Mouse (Mus musculus) lung, embryonic 16.5 days (tissue): ENCODE measurements around the gene Ptpra. TPM values are rescaled to one million over a fixed set of nuclear protein-coding genes. Genes with fewer than 3 reads are reported as not detected.
"Not testable (repeated sequence)": the region's sequence is repeated elsewhere in the genome, so short reads cannot be mapped to it uniquely, and the experiment has no call there.

ENCODE experiments used
- ATAC-seq: fragments of 200-750 bp; cut with Nextera tagmentation; 2 replicates; pipeline ENCODE4 v1.8.0; 2017; ENCODE audit warnings: low read depth, mild to moderate bottlenecking, moderate library complexity
- H3K27ac ChIP-seq: fragments of 300-500 bp; sonication (generic); 2 replicates; pipeline ENCODE4 v1.5.1; 2014; ENCODE audit warnings: mild to moderate bottlenecking, control low read depth, low read length
- H3K27me3 ChIP-seq: fragments of 300-500 bp; sonication (generic); 2 replicates; pipeline ENCODE4 v1.6.1; 2014; ENCODE audit warnings: low read depth, low read length, mixed read lengths; ENCODE audit not compliant: control insufficient read depth, insufficient read depth
- H3K36me3 ChIP-seq: fragments of 300-500 bp; sonication (generic); 2 replicates; pipeline ENCODE4 v1.6.1; 2014; ENCODE audit warnings: low read length; ENCODE audit not compliant: control insufficient read depth, insufficient read depth
- H3K4me1 ChIP-seq: fragments of 300-500 bp; sonication (generic); replicated peaks from 2 replicates; pipeline ENCODE4 v1.6.1; 2014; ENCODE audit warnings: low read length, mixed read lengths; ENCODE audit not compliant: control insufficient read depth, insufficient read depth
- H3K4me2 ChIP-seq: fragments of 300-500 bp; sonication (generic); 2 replicates; pipeline ENCODE4 v1.6.1; 2014; ENCODE audit warnings: low read depth, low read length, control low read depth
- H3K4me3 ChIP-seq: fragments of 300-500 bp; sonication (generic); 2 replicates; pipeline ENCODE4 v1.5.1; 2014; ENCODE audit warnings: mild to moderate bottlenecking, low read length, control low read depth
- H3K9ac ChIP-seq: fragments of 300-500 bp; sonication (generic); 2 replicates; pipeline ENCODE4 v1.6.1; 2014; ENCODE audit warnings: low read length, control low read depth
- H3K9me3 ChIP-seq: fragments of 300-500 bp; sonication (generic); 2 replicates; pipeline ENCODE4 v1.6.1; 2016; ENCODE audit warnings: low read length; ENCODE audit not compliant: control insufficient read depth
- WGBS: fragments of 180-500 bp; shearing (Covaris S2); extraction: QIAGEN DNeasy Blood & Tissue Kit; methylation state at CpG from one replicate; pipeline ENCODE4 v1.1.7; 2014; 5-methylcytosine and 5-hydroxymethylcytosine counted together
- polyA plus RNA-seq: library from polyadenylated mRNA; unstranded; fragments of >200 nt; fragmentation: Nextera tagmentation; extraction: Ambion mirVana; gene quantifications from 2 replicates; pipeline ENCODE4 v1.2.1, GENCODE M21; 2015

Ptpra gene
- polyA plus RNA-seq, 1 experiment from 2014 or later: 68.3 TPM

GRCm38 (mm10) chr2:130521927-130522326, 71.8 kb downstream of the Ptpra start:
- Histone ChIP-seq H3K9me3 (no peaks in the 10 kb centered on the region), H3K9ac (no peak overlapping the region), H3K4me3 (no peak overlapping the region), H3K4me2 (no peak overlapping the region), H3K27me3 (no peaks in the 10 kb centered on the region), H3K27ac (no peak overlapping the region), H3K4me1 (no peaks in the 10 kb centered on the region), H3K36me3 (peaks cover 7% of the 10 kb centered on the region; the same call in 1 of the 2 replicates)
- 88% methylated on average over 2 of the region's 2 CpGs for WGBS
- no peak for ATAC-seq

- H3K27me3 ChIP-seq, H3K9ac ChIP-seq, H3K4me1 ChIP-seq, H3K4me2 ChIP-seq, ATAC-seq, H3K27ac ChIP-seq, H3K4me3 ChIP-seq, H3K9me3 ChIP-seq: not testable (repeated sequence)
- peaks cover 10% of the 10 kb centered on the region; the same call in 1 of the 2 replicates for H3K36me3 ChIP-seq
- 86% methylated on average over 3 of the region's 4 CpGs for WGBS
Measured at GRCm38 (mm10) chr2:130525480-130525879, 75.4 kb downstream of the Ptpra start.

DNA sequence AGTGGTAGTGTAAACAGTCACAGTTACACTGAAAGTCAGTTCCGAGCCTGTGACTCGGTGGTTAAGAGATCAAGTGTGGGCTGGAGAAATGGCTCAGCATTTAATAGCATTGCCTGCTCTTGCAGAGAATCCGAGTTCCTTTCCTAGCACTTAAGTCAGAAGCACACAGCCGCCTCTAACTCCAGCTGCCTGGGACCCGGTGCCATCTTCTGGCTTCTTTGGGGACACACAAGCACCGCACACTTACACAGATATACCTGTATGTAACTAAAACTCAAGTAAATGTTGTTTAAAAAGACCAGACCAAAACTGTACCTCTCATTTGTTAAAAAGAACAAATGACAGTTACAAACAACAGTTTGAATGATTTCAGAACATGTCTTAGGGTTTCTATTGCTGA, 78.4 kb downstream of the Ptpra start:
- Histone ChIP-seq H3K36me3 (peaks cover 13% of the 10 kb centered on the region), H3K27ac (no peak overlapping the region), H3K9ac (no peak overlapping the region), H3K4me2 (no peak overlapping the region), H3K4me3 (no peak overlapping the region), H3K9me3 (no peaks in the 10 kb centered on the region), H3K4me1 (no peaks in the 10 kb centered on the region), H3K27me3 (no peaks in the 10 kb centered on the region)
- no peak for ATAC-seq
- WGBS: 83% methylated on average over 6 of the region's 6 CpGs

- no peak overlapping the region for H3K4me2 ChIP-seq
- no peak for ATAC-seq
- no peaks in the 10 kb centered on the region for H3K9me3 ChIP-seq
- H3K27ac ChIP-seq: no peak overlapping the region
- H3K27me3 ChIP-seq: no peaks in the 10 kb centered on the region
- no peak overlapping the region for H3K9ac ChIP-seq
- H3K4me3 ChIP-seq: no peak overlapping the region
- WGBS: 87% methylated on average over 2 of the region's 2 CpGs
- H3K36me3 ChIP-seq: peaks cover 16% of the 10 kb centered on the region
- no peaks in the 10 kb centered on the region for H3K4me1 ChIP-seq
Measured at GRCm38 (mm10) chr2:130529290-130529689, 79.2 kb downstream of the Ptpra start.

- Histone ChIP-seq H3K4me2 (no peak overlapping the region), H3K27ac (no peak overlapping the region), H3K9ac (no peak overlapping the region), H3K36me3 (peaks cover 16% of the 10 kb centered on the region), H3K4me1 (no peaks in the 10 kb centered on the region), H3K27me3 (no peaks in the 10 kb centered on the region), H3K9me3 (no peaks in the 10 kb centered on the region), H3K4me3 (no peak overlapping the region)
- no peak for ATAC-seq
- WGBS: 89% methylated on average over 7 of the region's 7 CpGs
Measured at GRCm38 (mm10) chr2:130529925-130530324, 79.8 kb downstream of the Ptpra start.

- H3K27me3 ChIP-seq: no peaks in the 10 kb centered on the region
- no peak overlapping the region for H3K27ac ChIP-seq
- no peak for ATAC-seq
- no peak overlapping the region for H3K4me2 ChIP-seq
- no peak overlapping the region for H3K4me3 ChIP-seq
- no peaks in the 10 kb centered on the region for H3K9me3 ChIP-seq
- H3K4me1 ChIP-seq: peaks cover under 1% of the 10 kb centered on the region; the same call in 1 of the 2 replicates
- WGBS: 55% methylated on average over 2 of the region's 2 CpGs
- peaks cover 16% of the 10 kb centered on the region for H3K36me3 ChIP-seq
- no peak overlapping the region for H3K9ac ChIP-seq
Measured at GRCm38 (mm10) chr2:130532201-130532600, 82.1 kb downstream of the Ptpra start.

DNA sequence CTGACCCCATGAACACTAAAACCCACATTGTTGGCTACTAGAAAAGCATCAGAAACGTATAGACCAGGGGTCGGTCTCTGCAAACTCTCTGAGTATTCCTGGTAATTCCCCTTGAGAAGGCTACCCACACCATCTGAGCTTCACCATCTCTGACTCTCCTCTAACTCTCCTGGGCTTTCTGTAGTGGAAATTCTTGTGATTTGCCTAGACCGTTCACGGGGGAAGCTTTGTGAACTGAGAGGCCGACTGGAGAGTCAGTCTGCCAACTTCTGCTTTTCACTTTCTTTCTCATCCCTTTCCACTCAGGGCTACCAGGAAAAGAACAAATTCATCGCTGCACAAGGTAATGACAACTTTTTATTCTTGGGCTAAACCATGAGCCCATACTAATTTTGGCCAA, 84.9 kb downstream of the Ptpra start:
- no peak overlapping the region for H3K9ac ChIP-seq
- WGBS: 77% methylated on average over 6 of the region's 6 CpGs
- peaks cover 13% of the 10 kb centered on the region for H3K36me3 ChIP-seq

DNA sequence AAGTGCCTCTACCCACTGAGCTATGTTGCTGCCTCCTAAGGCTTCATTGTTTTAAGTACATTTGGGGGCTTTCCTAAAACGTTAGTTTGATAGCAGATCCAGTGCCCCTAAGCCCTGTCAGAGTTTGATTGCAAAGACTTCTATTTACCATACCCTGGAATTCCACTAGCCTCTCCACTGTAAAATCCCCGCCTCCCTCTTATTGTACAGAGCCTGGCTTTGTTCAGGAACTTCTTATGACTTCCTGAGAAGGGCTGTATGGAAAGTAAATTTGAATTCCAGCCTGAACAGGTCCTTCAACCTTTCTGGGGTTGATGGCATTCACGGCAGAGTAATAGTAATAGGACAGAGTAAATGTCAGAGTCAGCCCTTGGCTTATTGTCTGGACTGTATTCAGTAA, 86.8 kb downstream of the Ptpra start:
- peak overlapping the region; percentile 22; the same call in 1 of the 2 replicates for H3K4me2 ChIP-seq
- no peaks in the 10 kb centered on the region for H3K9me3 ChIP-seq
- 44% methylated on average over 3 of the region's 3 CpGs for WGBS
- peaks cover 7% of the 10 kb centered on the region; the same call in 1 of the 2 replicates for H3K4me1 ChIP-seq
- H3K9ac ChIP-seq: no peak overlapping the region
- H3K27ac ChIP-seq: peak overlapping the region; percentile 76
- H3K4me3 ChIP-seq: no peak overlapping the region
- no peaks in the 10 kb centered on the region for H3K27me3 ChIP-seq
- ATAC-seq: peak; percentile 88
- H3K36me3 ChIP-seq: peaks cover 16% of the 10 kb centered on the region

More for the DNA sequence above, 84.9 kb downstream of the Ptpra start:
- Histone ChIP-seq H3K4me3 (no peak overlapping the region), H3K27ac (no peak overlapping the region), H3K4me1 (peaks cover 4% of the 10 kb centered on the region; the same call in 1 of the 2 replicates), H3K4me2 (no peak overlapping the region), H3K27me3 (no peaks in the 10 kb centered on the region), H3K9me3 (no peaks in the 10 kb centered on the region)
- ATAC-seq: no peak

- peaks cover 15% of the 10 kb centered on the region for H3K36me3 ChIP-seq
Measured at GRCm38 (mm10) chr2:130538876-130539546, 88.9 kb downstream of the Ptpra start.

More at GRCm38 (mm10) chr2:130538876-130539546, 88.9 kb downstream of the Ptpra start:
- no peak for ATAC-seq
- peaks cover 7% of the 10 kb centered on the region; the same call in 1 of the 2 replicates for H3K4me1 ChIP-seq
- H3K9ac ChIP-seq: no peak overlapping the region
- H3K4me3 ChIP-seq: no peak overlapping the region
- H3K27me3 ChIP-seq: no peaks in the 10 kb centered on the region
- no peak overlapping the region for H3K4me2 ChIP-seq
- no peak overlapping the region for H3K27ac ChIP-seq
- WGBS: 78% methylated on average over 8 of the region's 8 CpGs
- H3K9me3 ChIP-seq: no peaks in the 10 kb centered on the region
